Mouse (Mus musculus) cerebellum, postnatal 36 days (tissue): ENCODE data around the gene Skor1.

Experiments
- DNase-seq, 2 experiments: peaks; one replicate each; pipeline ENCODE4 v3.0.0; 2021 to 2022; ENCODE audit warnings: mixed read lengths in 2 of 2

The Skor1 gene

GRCm38 (mm10) chr9:63148410-63149371 is at the start of gene Skor1:
Gene Skor1, minus strand, starts transcription at chr9:63148961.
- no peak for DNase-seq

- no peak for DNase-seq
Measured at GRCm38 (mm10) chr9:63197252-63197651, 48.5 kb upstream of the Skor1 start.

GRCm38 (mm10) chr9:63196114-63196682 is 47.4 kb upstream of the Skor1 start:
- no peak for DNase-seq

- no peak for DNase-seq
Measured at GRCm38 (mm10) chr9:63195523-63195922, 46.8 kb upstream of the Skor1 start.

GRCm38 (mm10) chr9:63194791-63195190 is 46.0 kb upstream of the Skor1 start:
- DNase-seq = no peak

GRCm38 (mm10) chr9:63192809-63193208 is 44.0 kb upstream of the Skor1 start:
- no peak for DNase-seq

- DNase-seq = no peak
Measured at GRCm38 (mm10) chr9:63187310-63187709, 38.5 kb upstream of the Skor1 start.

- DNase-seq = no peak
Measured at GRCm38 (mm10) chr9:63185249-63185648, 36.5 kb upstream of the Skor1 start.

GRCm38 (mm10) chr9:63183864-63184263 is 35.1 kb upstream of the Skor1 start:
- no peak for DNase-seq

GRCm38 (mm10) chr9:63182306-63182960 is 33.7 kb upstream of the Skor1 start:
- no peak for DNase-seq

GRCm38 (mm10) chr9:63181337-63182178 is 32.8 kb upstream of the Skor1 start:
- DNase-seq = no peak

- no peak for DNase-seq
Measured at GRCm38 (mm10) chr9:63178296-63178695, 29.5 kb upstream of the Skor1 start.

- no peak for DNase-seq
Measured at GRCm38 (mm10) chr9:63174001-63174721, 25.4 kb upstream of the Skor1 start.

GRCm38 (mm10) chr9:63171951-63172350 is 23.2 kb upstream of the Skor1 start:
- DNase-seq = no peak

- no peak for DNase-seq
Measured at GRCm38 (mm10) chr9:63169127-63169526, 20.4 kb upstream of the Skor1 start.

- DNase-seq = no peak
Measured at GRCm38 (mm10) chr9:63165070-63165469, 16.3 kb upstream of the Skor1 start.

- no peak for DNase-seq
Measured at GRCm38 (mm10) chr9:63163756-63164155, 15.0 kb upstream of the Skor1 start.

GRCm38 (mm10) chr9:63151949-63152348 is 3.2 kb upstream of the Skor1 start:
- DNase-seq = no peak

- DNase-seq = no peak
Measured at GRCm38 (mm10) chr9:63151072-63151870, 2.5 kb upstream of the Skor1 start.

GRCm38 (mm10) chr9:63150086-63150800 is 1.5 kb upstream of the Skor1 start:
- no peak for DNase-seq
